Mouse (Mus musculus) T-helper 17 cell (primary cell): ENCODE data around the gene Rest.
"Not testable (repeated sequence)": the region's sequence is repeated elsewhere in the genome, so short reads cannot be mapped to it uniquely, and the experiment has no call there.

Experiments
- in situ Hi-C, 2 experiments: fragments of 300-600 bp; cut with MboI, MseI; formaldehyde crosslinking; loops; 1 replicate in 1 of 2; 2 replicates in 1 of 2; pipeline ENCODE4 v1.15.1; 2025; ENCODE audit warnings: high pct_unique_total_duplicates in 2 of 2

Rest gene

DNA sequence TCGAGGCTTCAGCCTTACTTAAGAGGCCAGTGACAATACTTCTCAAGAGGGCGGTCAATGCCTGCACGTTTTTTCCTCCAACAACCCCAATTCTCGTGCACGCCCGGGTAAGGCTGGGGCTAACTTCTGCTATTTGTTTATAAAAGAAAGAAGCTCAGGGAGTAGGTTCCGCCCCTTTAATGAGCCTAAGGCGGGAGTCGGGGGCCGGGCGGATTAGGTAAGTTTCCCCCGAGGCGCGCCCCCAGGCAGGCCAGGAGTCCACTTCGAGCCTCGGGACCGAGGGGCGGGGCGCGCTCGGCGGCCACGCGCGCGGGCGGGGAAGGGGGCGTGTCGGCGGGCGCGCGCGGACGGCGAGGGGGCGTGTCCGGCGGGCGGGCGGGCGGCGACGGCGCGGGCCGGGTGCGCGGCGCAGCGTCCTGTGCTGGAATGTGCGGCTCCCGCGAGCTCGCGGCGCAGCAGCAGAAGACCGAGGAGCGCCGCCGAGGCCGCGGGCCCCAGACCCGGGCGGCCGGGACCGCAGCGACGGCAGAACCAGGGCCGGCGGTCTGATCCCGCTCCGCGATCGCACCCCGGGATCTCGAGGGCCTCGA is at the start of gene Rest:
TSS of gene Rest (plus strand) at position 411 of the 590 bp plus-strand sequence.
- in situ Hi-C loops, result no loop called here

GRCm38 (mm10) chr5:77217211-77217610 is 48.1 kb upstream of the Rest start:
- in situ Hi-C loops, result loop anchor here in 1 of 2 experiments (25.0 kb wide), 1 partner anchor 630 kb away; the partner anchor contains the start of gene Cep135

- in situ Hi-C loops, result loop anchor here in 1 of 2 experiments (25.0 kb wide), 1 partner anchor 630 kb away; the partner anchor contains the start of gene Cep135
These were observed 47.6 kb upstream of the Rest start for GRCm38 (mm10) chr5:77217724-77218123.

DNA sequence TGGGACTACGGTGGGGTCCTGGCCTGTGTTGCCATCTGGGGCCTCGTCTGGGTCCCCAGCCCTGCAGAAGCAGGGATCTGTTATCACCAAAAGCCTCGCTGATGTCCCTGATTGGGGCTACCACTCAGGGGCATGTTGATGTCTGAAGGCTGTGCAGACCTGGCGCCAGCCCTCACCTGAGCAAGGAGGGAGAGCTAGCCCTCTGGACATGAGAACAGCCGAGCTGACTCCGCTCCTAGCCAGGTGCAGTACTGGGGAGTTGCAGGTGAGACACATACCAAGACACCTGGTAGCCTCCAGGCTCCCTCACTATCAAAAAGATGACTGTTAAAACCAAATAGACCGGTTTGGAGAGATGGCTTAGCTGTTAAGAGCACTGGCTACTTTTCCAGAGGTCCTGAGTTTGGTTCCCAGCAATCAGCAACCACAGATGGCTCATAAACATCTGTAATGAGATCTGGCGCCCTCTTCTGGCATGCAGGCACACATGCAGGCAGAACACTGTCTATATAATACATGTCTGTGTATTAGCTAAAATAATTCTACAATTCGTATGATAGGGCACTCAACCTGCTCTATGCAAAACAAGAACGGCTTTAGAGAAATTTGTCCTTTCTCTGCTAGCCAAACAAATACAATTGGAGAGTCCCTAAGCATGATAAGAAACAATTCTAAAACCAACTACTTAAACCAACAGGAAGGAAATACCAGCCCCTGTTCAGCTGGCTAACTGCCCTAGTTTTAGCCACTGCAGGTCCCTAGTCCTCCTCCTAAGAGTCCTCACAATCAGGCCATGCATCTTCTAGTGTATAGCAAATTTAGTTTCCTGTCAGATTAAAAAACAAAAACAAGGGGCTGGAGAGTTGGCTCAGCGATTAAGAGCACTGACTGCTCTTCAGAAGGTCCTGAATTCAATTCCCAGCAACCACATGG is 42.0 kb upstream of the Rest start:
- in situ Hi-C loops, result loop anchor here in 1 of 2 experiments (25.0 kb wide), 1 partner anchor 636 kb away; the partner anchor contains the start of gene Cep135

- in situ Hi-C loops, result loop anchor here in 1 of 2 experiments (5.0 kb wide), 1 partner anchor 37 kb away; no protein-coding TSS in a partner anchor
These were observed 36.3 kb upstream of the Rest start for GRCm38 (mm10) chr5:77228986-77229385.

DNA sequence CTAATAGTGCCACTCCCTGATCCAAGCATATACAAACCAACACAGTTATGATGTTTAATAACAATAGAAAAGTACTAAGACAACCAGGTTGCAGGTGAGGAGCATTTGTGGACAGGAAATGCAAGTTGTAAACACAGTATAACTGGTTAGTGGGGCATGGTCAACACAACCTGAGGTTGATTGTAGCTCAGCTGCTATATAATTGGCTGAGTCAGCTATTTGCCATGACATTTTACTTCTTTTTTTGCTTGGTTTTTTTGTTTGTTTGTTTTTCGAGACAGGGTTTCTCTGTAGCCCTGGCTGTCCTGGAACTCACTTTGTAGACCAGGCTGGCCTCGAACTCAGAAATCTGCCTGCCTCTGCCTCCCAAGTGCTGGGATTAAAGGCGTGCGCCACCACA is 33.4 kb upstream of the Rest start:
- in situ Hi-C loops, result not testable (repeated sequence)

GRCm38 (mm10) chr5:77234921-77235320 is 30.4 kb upstream of the Rest start:
- in situ Hi-C loops, result no loop called here

- in situ Hi-C loops, result no loop called here
These were observed 28.2 kb upstream of the Rest start for GRCm38 (mm10) chr5:77237104-77237503.

- in situ Hi-C loops, result no loop called here
These were observed 20.8 kb upstream of the Rest start for GRCm38 (mm10) chr5:77244331-77244987.

DNA sequence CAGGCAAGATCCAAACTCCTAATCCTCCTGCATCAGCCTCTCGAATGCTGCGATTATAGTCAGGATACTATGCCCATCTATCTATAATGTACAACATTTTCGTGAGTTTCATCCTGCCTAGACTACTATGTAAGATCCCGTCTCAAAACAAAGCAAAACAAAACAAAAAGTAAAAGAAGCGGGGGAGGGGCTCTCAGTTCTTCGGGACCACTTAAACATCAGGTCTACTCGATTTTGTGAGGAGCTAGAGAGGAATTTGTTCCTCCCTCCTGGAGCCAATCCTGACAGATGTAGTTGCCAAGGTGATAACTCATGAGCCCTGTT is 19.9 kb upstream of the Rest start:
- in situ Hi-C loops, result no loop called here

DNA sequence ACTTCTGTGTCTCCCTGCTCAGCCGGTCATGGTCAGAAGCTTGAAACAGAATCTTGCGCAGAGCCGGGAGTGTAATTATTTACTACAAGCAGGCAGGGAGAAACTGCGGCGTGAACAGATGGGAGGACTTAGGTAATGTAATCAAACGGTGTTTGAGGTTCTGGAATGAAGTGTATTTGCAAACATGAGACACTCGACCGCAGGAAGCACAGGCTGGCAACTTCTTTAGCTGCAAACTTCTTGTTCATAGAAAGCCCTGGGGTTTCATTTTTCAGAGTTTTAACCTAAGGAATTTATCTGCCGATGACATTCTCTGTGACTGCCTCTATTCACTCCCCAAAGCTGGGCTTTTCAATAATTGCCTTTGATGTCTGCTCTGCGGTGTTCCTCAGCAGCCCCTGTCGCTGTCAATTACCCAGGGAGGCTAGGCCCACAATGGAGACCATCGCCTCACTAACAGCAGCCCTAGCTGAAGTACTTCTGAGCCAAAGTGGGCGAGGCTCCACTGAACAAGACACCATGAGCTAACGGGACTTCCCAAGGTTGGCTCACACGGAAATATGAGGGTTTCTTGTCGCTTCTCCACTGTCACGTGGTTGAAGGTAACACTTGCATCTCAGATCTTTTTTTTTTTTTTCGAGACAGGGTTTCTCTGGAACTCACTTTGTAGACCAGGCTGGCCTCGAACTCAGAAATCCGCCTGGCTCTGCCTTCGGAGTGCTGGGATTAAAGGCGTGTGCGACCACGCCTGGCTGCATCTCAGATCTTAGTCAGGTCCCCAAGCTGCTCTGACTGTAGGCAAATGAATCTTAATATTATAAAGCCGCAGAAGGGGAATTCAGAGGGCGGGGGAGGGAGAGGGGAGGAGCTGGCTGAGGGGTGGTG is 19.3 kb upstream of the Rest start:
- in situ Hi-C loops, result no loop called here

DNA sequence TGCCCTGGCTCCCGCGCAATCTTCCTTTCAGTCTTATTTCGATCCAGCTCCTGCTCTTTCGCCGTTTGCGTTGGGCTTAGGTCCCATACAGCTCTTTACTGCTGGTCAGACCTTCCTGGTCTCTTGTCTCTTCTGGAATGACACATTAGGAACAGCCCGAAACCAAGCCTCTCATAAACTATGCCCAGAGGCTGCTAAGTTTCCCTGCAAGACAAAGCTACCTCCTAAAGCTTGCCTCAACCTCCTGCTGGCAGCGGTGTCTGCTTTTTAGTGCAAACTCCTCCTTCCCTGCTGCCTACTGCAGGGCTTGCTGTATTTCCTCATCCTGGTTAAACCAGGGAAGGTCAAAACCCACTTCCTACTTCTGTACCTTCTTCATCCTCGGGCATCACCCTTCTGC is 15.2 kb upstream of the Rest start:
- in situ Hi-C loops, result no loop called here

GRCm38 (mm10) chr5:77251656-77252055 is 13.6 kb upstream of the Rest start:
- in situ Hi-C loops, result no loop called here

DNA sequence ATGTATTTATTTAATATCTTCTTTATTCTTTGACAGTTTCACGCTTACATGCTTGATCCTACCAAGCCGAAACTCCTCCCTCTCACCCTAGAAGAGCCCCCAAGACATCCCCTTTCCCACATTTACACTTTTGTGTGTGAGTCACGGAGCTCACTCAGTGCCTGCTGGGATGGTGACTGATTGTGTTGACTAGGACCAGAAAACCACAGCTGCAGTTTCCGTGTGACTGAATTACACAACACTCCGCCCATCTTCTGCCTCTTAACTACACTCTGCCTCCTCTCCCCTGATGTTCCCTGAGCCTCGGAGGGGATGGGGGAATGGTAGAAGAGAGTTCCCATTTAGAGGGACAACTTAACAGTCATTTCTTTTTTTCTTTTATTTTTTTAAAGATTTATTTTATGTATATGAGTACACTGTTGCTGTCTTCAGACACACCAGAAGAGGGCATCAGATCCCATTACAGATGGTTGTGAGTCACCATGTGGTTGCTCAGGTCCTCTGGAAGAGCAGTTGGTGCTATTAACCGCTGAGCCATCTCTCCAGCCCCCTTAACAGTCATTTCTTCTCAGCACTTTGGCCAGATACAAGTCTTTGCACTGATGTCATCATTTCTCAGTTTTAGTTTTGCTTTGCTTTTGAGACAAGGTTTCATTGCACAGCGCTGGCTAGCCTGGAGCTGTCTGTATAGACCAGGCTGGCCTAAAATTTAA is 13.0 kb upstream of the Rest start:
- in situ Hi-C loops, result no loop called here

- in situ Hi-C loops, result no loop called here
These were observed 12.1 kb upstream of the Rest start for GRCm38 (mm10) chr5:77253154-77253553.

DNA sequence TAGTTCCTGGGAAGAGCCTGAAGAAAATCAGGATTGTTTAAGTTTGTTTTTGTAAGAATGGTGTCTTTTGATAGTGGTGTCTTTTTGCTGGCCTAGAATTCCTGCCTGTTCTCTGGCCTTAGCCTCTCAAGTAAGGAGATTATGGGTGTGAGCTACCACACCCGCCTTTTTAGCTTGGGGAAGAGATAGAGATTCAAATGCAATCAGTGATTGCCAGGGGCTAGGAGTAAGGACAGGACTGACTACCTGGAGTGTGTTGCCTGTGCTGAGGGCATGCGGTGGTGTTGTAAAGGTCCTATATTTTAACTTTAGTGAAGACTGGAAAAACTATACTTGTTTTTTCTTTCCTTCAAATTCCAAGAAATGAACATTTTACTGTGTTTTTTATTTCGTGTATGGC is 10.9 kb upstream of the Rest start:
- in situ Hi-C loops, result no loop called here

DNA sequence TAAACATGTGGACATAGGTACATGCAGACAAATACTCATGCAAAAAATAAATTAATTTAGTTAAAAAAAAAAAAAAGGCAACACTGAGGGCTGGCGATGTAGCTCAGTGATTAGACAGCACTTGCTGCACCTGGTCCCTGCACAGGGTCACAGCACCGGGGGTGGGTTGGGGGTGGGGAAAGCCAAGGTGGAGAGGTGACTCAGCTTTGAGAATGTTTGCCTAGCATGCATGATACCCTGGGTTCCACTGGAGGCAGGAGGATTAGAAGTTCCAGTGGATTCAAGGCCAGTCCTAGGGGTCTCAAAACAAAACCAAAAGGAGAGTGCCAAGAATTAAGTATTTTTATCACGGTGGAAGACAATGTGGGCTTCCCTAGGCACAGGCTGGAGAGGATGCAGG is 7.7 kb upstream of the Rest start:
- in situ Hi-C loops, result no loop called here

DNA sequence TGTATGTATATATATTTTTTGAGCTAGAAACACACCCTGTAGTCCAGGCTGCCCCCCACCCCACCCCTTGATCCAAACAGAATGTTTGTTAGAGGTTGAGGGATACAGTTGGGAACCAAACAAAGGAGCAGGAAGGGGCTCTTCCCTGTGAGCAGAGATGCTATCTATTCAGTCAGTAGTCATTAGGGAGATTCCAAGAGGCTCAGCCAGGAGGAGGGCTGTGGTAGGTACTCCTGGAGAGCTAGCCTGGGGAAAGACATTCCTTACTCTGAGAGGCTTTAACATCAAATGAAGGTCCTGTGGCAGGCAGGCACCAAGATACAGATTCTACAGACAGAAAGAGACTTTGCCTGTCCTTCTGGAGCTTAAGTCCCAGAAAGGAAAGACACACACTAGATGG is 6.0 kb upstream of the Rest start:
- in situ Hi-C loops, result no loop called here

DNA sequence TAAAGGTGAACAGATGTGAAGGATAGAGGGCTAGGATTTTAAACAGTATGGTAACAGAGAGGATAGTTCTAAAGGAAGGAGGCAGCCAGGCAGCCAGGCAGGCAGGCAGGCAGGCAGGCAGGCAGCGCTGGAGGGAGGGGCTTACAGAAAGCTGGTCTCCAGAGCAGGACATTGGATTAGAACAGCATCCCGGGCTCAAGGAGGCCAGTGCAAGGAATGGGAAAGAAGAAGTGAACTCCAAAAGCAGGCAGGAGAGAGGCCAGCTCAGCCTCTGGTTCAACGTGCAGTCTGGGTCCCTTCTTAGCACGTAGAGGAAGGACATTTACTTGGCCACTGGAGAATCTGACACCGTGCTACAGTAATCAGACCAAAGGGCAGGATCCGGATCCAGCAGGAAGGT is 5.2 kb upstream of the Rest start:
- in situ Hi-C loops, result no loop called here

DNA sequence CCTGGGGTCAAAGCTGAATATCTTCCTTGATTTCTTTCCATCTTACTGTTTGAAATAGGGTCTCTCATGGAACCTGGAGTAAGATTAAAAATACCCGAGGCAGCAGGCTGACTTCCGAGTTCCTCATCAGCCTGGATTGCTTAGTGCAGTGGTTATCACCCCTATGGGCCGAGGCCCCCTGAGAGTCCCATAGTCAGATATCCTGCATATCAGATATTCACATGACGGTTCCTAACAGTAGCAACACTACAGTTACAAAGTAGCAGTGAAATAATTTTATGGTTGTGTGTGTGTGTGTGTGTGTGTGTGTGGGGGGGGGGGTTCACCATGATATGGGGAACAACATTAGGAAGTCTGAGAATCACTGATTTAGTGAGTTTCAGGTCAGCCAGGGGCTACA is 4.2 kb upstream of the Rest start:
- in situ Hi-C loops, result no loop called here

- in situ Hi-C loops, result no loop called here
These were observed 3.2 kb upstream of the Rest start for GRCm38 (mm10) chr5:77262105-77262504.
